Mouse (Mus musculus): ENCODE results near the gene Rgp1. TPM values are rescaled to one million over a fixed set of nuclear protein-coding genes. Genes with fewer than 3 reads are reported as not detected.

The Rgp1 gene
- polyA plus RNA-seq, 1 experiment from 2014 or later: 21.1 TPM

DNA sequence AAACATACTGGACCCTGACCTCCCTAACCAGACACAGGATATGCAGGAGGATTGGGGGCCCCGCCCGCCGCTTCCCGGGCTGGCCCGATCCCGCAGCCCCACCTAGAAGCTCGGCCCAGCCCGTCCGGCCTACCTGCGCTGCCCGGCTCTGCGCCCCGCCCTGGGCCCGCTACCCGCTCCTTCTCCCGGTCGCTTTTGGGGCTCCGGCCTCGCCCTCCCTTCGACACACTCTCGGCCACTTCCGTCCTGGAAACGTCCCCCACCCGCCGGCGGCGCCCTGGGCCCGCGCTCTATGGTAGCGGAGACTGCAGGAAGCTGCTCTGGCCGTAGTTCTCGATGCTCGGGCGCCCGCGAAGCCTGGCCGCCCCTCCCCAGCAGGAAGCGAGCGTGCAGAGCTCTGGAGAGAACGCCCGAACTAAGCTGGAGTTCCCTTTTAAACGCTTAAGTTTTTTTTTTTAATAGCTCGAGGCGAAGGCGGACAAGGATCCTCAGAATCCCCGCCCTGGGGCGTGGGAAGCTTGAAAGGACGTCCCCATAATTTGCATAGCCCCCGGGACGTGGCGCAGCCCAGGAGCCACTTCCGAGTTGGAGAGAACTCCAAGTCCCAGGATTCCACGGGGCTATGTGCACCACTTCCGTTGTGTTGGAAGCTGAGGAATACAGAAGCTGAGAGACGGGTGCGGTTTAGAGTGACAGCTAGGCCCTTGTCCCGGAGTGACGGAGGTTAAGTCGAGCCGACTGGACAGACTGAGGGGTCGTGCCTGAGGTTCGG, 16.3 kb upstream of the Rgp1 start, which contains the start of the genes Creb3 and Tln1:
Creb3 (plus strand) TSS at position 336 of the 772 bp plus-strand sequence.
Tln1 (minus strand) TSS at position 695 of the 772 bp plus-strand sequence.
- peak; percentile 94 for DNase-seq (ENCODE audit: low spot score)

DNA sequence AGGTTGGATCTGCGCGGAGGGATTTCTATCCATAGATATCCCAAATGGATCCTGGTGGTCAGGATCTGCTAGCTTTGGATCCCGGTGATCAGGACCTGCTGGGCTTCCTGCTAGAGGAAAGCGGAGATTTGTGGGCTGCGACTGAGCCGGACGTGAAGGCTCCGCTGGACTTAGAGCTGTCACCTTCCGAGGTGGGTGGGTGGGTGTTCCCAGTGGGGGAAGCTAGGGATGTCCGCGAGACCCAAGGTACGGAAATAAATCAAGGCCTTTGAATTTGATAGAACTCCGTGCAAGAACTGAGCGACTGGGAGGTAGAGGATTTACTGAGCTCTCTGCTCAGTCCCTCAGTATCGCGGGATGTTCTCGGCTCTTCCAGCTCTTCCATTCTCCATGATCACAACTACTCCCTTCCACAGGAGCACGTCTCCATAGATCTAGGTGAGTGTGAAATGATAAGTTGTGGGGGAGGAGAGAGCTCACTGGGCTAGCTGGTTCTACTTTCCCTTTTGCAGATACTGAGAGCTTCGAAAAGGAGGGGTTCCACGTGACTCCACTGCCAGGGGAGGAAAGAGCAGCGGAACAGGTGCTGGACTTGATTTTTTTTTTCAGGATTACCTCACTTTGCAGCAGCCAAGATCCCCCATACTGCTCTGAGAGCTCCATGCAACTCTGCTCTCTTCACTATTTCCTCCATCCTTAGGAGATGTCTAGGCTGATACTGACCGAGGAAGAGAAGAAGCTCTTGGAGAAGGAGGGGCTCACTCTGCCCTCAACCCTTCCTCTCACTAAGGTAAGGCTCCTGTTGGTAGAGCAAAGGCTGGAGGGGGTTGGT, 15.5 kb upstream of the Rgp1 start:
- no peak for DNase-seq (ENCODE audit: low spot score)

DNA sequence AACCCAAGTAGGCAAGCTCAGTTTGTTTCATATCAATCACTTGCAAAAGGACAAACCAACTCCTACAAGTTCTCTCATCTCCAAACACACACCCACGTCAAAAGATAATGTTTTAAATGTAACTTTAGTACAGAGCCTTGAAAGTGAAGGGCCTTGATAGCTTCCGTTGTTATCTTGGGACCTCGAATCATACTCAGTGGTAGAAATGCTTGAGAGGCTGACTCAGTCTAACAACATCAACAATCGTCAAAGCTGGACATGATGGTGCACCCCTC, 15.0 kb upstream of the Rgp1 start:
- no peak for DNase-seq (ENCODE audit: low spot score)

DNA sequence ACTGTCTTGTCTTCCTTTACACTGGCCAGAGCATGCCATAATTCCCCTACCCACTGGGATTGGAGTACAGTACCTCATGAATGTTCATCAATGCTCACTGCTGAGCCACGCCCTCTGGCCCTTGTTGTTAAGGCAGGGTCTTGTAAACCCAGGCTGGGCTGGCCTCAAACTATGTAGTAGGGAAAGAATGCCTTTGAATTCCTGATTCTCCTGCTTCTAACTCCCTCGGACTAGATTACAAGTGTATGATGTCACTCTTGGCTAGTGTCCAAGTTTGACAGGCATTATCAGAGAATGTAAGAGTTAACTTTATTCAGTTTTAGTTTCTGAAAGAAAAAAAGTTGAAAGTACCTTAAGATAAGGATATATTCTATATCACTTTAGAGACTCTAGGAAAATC, 14.3 kb upstream of the Rgp1 start:
- DNase-seq (ENCODE audit: low spot score): no peak

DNA sequence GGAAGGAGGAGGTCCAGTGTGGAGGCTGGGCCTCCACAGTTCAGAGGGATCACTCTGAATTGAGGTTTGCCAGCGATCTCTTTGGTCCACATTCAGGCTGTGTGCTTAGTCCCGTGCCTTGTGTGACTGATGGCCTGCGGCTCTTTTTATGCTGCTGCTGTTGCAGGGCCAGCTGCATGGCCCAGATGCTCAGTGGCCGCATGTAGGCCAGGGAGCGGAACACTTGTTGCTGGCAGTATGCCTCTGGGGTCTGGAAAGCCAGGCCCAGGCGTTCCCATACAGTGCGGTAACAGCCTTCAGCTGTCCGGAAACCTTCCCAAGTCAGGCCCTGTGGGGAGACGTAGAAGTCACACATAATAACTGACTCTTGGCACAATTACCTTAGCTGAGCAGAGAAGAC, 11.4 kb upstream of the Rgp1 start:
- no peak for DNase-seq (ENCODE audit: low spot score)

DNA sequence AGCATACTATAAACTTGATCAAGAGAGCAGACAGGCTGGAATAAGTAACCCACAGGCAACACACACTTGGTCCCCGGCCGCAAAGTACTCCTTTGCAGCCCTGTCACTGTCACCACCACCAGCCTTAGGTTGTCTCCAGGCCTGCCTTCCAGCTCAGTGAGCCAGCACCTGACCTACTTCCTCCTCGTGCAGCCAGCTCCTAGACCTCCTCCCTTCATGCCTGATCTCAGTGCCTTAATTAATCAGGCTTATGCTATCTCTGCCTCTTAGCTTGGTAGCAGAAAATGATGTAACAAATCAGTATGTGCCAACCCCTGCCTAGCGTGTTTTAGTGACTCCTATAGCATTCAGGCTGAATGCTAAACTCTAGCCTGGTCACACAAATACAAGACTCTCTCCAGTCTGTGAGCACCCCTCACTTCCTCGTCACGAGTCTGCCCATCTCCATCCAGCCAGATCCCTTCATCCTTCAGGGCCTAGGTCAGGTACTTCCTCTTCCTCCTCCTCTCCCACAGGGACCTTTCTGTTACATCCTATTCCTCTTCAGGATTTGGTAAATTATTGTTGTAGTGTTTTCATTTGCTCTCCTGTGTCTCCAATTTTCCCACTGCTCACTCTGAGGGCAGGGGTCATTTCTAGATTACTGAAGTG, 7.0 kb upstream of the Rgp1 start:
- DNase-seq (ENCODE audit: low spot score): no peak

DNA sequence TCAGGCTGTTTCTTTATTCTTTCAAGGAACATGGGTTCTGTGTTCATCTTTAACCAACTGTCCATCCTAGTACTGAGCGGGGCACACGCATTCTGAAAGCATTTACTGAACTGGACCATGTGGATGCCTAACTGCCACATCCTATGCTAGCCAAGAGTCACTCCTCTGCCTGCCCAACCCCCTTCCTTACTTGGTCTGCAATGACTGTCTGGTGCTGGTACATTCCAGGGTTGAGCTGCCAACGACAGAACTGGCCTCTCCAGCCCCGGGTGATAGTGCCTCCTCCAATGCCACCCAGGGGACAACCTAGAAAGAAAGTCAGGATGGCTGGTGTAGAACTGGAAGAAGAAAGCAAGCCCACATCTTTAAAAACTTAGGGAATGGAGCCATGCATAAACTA, 5.0 kb upstream of the Rgp1 start:
- DNase-seq (ENCODE audit: low spot score): no peak

DNA sequence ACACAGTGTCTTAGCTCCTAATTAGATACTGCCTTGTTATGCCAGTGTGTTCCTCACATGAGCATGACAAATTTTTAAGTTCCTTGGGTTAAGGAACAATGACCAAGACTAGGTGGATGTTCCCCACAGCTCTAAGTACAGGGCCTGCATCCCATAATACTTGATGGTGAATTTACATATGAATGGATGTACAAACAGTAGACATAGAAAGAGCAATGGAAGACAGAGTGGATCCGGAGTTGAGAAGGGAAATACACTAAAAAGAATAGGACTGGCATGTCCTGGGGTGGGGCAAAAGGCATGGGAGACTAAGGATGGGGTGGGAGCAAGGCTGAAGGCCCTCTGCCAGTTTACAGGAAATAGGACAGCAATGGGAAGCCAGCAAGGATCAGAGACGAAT, 3.2 kb upstream of the Rgp1 start:
- no peak for DNase-seq (ENCODE audit: low spot score)

DNA sequence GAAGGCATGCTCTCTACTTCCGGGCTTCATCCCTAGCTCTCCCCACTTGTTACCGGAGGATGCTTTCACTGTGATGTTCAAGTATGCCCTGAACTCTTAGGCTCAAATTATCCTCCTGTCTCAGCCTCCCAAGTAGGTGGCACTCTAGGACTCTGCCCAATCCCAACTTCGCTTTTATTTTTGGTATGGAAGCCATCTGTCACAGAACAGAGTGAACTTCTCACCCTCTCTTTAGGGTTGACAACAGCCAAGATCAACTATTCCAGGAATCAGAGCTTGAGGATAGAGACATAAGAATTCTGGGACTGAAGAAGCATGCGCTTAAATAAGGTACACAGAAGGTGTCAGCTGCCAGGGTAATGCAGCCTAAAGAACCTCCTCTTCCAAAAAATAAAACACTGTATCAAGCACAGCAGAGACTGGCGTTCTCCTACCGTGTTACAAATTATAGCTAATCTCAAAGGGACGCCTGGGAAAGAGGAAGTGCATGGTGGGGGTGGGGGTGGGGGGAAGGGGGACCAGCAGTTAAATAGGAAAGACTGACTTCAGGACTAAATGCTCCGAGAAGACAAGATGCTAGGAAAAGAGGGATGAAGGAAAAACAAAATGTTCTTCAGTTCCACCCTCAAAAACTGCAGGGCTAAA, 1.2 kb upstream of the Rgp1 start:
- DNase-seq (ENCODE audit: low spot score): no peak

DNA sequence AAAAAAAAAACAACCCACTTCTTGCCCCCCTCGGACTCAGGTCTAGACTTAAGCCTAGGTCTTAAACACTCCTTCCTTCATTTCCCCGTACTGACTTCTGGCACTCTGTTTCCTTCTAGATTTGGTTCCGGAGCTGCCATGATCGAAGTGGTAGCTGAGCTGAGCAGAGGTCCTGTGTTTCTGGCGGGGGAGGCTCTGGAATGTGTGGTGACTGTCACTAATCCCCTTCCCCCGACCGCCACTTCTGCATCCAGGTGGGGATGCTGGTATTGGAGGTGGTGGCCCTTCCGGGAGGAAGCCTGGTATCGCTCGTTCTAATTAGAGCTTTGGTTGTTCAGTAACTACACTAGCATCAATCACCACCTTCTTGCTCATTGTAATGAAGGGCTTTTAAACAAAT, 741 bp downstream of the Rgp1 start:
- peak; percentile 23 for DNase-seq (ENCODE audit: low spot score)

DNA sequence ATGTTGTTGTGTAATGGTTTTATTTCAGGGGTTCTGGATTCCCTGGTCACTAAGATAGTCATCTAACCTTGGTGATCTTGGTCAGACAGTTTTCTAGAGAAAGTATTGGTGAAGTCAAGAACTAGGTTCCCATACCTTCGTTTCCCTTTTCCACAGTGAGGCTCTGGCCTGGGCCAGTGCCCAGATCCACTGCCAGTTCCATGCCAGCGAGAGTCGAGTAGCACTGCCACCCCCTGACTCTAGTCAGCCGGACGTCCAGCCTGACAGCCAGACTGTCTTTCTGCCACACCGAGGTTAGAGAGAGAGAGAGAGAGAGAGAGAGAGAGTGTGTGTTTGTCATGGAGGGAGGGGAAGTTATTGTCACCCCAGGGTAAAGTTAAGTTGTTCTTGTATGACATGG, 1.2 kb downstream of the Rgp1 start:
- DNase-seq (ENCODE audit: low spot score): no peak

DNA sequence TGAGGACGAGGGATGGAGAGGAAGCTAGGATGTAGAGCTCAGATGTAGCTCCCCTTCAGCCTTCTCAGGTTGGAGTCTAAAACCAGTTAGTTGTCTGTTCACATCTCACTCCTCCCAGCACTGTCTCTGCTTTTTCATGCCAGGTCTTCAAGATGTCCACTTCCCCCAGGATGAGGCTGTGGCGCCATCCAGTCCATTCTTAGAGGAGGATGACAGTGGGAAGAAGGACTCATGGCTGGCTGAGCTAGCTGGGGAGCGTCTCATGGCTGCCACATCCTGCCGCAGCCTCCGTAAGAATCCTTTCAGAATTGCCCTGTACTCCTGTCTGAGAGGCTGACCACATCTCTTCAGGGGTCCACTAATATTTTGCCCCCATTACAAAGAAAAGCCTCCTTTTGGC, 2.2 kb downstream of the Rgp1 start:
- DNase-seq (ENCODE audit: low spot score): no peak

DNA sequence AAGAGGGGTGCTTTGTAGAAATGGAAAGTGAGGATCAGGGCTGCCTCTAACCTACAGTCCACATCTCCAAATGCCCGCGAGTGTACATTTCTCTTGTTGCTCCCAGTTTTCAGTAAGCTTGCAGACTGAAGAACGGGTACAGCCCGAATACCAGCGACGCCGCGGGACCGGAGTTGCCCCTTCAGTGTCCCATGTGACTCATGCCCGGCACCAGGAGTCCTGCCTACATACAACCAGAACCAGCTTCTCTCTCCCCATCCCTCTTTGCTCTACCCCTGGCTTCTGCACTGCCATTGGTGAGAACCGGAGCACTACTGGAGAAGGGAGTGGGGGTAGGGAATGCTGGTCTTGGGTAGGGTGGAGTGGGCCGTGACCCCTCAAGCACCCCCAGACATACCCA, 2.9 kb downstream of the Rgp1 start:
- no peak for DNase-seq (ENCODE audit: low spot score)

DNA sequence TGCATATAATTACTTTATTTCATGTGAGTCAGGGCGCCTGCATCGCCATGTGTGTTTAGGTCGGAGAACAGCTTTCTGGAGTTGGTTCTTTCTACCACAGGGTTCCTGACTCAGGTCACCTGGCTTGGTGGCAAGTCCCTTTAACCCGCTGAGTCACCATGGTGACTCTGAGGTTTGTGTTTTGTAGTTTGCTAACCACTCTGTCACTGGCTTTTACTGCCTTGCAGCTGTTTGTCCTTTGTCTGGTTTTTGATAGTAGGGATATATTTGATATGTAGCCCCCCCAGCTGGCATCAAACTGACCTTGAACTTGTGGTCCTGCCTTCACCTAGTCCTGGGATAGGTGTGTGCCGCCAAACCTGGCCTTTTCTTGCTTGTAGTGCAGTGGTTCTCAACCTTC, 3.7 kb downstream of the Rgp1 start:
- no peak for DNase-seq (ENCODE audit: low spot score)

DNA sequence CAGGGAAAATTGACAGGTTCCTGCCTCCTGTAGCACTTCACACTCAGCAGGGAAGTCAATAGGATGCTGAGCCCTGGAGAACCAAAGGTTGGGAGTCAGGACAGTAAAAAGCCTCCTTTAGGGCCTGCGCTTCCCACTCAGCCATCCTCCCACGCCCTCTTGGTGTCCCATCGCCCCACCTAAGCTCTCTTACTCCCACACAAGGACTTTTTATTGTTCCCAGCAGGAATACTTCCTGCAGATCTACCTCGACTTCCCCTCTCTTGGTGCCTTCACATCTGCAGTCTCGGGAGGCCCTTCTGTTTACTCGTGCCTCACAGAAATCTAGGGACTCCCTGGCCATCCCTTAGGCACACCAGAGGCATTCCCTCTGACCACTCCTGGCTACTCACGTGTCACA, 4.9 kb downstream of the Rgp1 start:
- DNase-seq (ENCODE audit: low spot score): no peak

DNA sequence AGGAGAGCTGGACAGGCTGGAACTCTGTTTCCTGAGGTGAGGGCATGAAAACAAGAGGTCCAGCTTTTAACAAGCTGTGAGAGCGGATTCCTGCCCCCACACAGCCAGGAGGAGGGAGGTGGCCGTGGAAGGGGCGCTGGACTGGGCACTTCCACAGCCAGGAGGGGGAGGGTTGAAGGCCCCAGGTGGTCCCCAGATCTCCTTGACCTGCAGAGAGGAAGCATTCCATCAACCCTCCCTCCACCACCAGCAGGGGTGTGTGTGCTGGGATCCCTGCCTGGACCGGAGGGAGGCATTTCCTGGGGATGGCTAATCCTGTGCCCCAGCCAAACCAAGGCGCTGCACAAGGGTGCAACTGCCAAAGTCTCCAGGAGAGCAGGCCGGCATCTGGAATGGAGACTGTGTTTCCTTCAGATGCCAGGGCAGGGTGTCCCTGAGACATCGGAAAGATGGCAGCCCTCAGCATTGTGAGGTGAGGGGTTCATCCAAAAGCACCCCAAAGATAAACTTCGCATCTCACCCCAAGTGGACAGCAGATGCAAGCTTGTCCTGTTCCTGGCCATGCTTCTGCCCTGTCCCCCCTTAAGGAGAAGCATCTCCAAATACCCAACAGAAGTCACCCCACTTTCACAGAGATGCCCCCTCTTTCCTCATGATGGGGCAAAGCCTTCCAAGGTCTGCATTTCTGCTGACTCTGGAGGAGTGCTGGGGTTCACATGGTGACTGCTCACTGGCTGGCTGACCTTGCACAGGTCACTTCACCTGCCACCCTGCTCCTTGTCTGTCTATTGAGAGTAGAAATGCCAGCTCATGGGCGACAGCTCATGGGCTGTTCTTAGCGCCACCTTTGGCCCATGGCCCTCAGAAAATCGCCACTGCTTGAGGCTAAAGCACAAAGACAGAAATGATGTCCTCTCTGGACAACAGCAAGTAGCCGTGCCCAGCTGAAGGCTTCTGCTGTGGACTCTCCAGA, 6.2 kb downstream of the Rgp1 start, which contains the start of gene Msmp:
Msmp (minus strand) TSS at position 51 of the 973 bp plus-strand sequence.
- DNase-seq (ENCODE audit: low spot score): no peak

DNA sequence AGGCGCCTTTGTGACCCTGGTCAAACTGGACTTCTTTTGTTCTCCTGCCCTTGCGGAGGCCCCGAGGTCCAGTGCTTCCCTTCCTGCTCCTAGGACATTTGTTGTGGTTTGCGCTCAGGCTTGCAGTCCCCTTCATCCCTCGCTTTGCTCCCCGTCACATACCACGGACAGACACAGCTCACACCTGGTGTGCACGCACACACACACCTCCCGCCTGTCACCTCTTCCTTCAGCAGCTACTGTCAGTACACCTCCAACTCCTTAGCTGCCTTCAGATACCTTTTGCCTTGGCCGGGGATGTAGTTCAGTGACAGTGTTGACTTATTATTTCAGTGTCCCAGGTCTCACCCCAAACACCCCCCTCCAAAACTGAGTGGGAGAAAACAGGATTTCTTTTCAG, 7.2 kb downstream of the Rgp1 start:
- DNase-seq (ENCODE audit: low spot score): no peak

DNA sequence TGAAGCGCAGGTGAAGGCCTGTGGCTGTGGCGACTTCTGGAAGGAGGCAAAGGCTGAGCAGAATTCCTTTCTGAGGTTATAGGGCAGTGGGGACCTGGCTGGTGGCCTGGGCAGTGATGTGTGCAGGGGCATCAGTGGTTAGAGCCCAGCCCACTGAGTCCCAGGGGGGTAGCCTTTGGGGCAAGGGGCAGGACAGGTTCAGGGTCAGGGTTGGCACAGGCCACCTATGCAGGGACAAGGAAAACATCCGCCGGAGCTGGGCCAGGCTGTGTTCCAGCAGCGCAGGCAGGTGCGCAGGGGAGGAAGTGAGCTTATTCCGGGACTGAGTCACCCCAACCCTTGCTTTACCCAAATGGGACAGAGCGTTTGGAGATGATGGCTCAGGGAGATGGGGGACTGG, 7.9 kb downstream of the Rgp1 start:
- DNase-seq (ENCODE audit: low spot score): no peak

DNA sequence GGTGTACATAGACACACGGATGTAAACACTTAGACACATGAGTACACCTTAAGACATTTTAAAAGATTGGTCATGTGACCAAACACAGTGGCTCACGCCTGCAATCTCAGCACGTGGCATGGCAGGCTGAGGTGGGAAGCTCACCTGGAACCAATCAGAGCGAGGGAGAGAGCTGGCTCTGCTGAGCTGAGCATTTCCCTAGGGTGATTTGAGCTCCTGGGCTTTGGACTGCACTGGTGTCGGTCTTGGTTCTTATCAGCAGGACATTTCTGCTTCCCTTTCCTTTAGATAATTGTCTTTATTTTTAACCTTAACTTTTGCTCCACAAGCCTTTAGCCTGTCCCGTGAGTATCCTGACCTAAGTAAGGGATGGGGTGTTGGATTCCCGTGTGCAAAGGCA, 9.2 kb downstream of the Rgp1 start:
- DNase-seq (ENCODE audit: low spot score): no peak

DNA sequence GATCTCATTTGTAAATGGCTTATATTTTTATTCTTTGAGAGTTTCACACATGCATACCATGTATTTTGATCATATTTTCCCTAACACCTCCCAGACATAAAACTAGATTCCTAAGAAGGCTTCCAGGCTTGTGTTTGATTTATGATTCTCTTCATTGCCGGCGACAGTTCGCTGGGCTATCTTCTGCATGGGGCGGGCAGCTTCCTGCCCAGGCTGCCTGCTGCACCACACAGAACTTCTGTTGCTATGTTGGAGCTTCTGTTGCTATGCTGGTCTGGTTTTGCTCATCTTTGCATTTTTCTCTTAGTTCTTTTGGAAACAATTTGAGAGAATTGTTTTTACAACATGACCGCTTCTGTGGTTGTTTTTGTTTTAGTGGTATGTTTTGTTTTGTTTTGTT, 13.0 kb downstream of the Rgp1 start:
- DNase-seq (ENCODE audit: low spot score): no peak

DNA sequence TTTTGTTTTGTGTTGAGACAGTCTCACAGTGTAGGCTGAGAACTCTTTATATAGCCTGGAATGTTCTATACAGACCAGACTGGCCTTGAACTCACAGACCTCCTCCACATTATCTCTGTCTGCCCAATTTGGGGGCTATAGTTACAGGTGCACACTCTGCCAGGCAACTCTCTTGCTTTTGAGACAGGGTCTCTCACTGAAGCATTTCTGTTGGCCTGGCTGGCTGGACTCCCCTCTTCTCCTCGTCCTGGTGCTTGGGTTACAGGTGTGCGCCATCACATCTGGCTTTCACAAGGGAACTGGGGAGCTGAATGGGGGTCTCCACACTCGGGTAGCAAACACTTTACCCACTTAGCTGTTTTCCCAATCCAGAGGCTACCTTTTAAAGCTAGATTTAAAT, 13.4 kb downstream of the Rgp1 start:
- no peak for DNase-seq (ENCODE audit: low spot score)

Data from thymus, postnatal 0 days (tissue).